Mouse (Mus musculus): Measurements from ENCODE around the gene Strap. TPM values are rescaled to one million over a fixed set of nuclear protein-coding genes. Genes with fewer than 3 reads are reported as not detected.
A peak's percentile ranks its signal among the peaks of the same experiment; 100 is the strongest.
"Not testable (repeated sequence)": the region's sequence is repeated elsewhere in the genome, so short reads cannot be mapped to it uniquely, and the experiment has no call there.

Gene Strap
- total and polyA plus RNA-seq, 2 experiments from 2014 or later, result 79.0 to 168 TPM

DNA sequence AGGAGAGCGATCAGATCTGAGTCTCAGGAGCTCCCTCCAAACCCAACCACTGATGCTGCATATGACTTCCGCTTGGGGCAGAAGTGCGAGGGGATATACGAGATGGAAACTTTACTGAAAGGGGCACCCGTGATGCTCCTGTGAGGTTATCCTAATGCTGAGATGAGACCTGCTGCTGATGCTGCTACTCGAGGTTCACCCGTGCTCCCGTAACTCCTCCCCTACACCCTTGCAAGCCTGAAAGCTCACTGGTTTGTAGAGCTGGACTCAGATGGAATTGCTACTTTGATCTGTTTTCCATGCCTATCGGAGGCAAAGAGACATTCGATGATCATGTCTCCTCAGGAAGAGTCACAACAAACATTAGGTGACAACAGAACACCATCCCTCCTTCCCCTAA, 28.7 kb upstream of the Strap start:
- ATAC-seq (no peak), DNase-seq (ENCODE audit: low spot score) (no peak)
- TF ChIP-seq CTCF (IDR thresholded peaks at IDR 0.05; ENCODE audit: low read depth), result no peak
- Histone ChIP-seq H3K36me3 (ENCODE audit: insufficient read depth, low read length) (no peaks in the 10 kb centered on the region), H3K4me2 (ENCODE audit: low read depth, low read length) (no peak overlapping the region), H3K4me3 (ENCODE audit: low read length) (no peak overlapping the region), H3K9me3 (ENCODE audit: low read length) (no peaks in the 10 kb centered on the region), H3K4me1 (ENCODE audit: insufficient read depth, low read length) (no peaks in the 10 kb centered on the region), H3K27me3 (ENCODE audit: insufficient read depth, low read length) (no peaks in the 10 kb centered on the region), H3K27ac (no peak overlapping the region), H3K9ac (replicated peaks; ENCODE audit: low read length) (no peak overlapping the region)
- WGBS, result 95% methylated on average over 10 of the region's 10 CpGs

DNA sequence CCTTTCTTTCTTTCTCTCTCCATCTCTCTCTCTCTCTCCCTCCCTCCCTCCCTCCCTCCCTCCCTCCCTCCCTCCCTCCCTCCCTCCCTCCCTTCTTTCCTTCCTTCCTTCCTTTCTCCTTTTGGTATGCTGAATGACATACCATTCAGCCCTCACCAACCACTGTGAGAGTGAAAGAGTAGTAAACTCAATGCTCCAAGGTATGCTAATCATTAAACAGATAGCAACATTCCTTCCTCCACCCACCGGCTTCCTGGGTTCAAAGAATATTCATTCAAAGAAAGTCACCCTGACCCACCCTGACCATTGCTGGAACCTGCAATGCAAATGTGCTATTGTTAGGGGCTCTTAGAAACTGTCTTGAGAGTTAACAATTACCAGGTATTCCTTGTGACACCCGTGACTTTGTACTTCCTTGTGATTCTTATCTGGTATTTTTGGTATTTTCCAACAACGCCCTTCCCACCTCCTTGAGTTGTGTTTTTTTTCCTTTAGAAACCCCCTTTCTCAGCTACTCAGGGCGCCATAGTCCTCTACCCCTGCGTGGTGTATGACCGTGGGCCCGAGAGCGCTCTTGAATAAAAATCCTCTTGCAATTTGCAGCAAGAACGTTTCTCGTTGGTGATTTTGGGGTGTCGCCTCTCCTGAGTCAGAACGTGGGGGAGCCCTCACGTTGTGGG, 26.0 kb upstream of the Strap start:
- not testable (repeated sequence) for H3K4me3 ChIP-seq (ENCODE audit: low read length); H3K27ac ChIP-seq
- WGBS, result 91% methylated on average over 13 of the region's 13 CpGs

DNA sequence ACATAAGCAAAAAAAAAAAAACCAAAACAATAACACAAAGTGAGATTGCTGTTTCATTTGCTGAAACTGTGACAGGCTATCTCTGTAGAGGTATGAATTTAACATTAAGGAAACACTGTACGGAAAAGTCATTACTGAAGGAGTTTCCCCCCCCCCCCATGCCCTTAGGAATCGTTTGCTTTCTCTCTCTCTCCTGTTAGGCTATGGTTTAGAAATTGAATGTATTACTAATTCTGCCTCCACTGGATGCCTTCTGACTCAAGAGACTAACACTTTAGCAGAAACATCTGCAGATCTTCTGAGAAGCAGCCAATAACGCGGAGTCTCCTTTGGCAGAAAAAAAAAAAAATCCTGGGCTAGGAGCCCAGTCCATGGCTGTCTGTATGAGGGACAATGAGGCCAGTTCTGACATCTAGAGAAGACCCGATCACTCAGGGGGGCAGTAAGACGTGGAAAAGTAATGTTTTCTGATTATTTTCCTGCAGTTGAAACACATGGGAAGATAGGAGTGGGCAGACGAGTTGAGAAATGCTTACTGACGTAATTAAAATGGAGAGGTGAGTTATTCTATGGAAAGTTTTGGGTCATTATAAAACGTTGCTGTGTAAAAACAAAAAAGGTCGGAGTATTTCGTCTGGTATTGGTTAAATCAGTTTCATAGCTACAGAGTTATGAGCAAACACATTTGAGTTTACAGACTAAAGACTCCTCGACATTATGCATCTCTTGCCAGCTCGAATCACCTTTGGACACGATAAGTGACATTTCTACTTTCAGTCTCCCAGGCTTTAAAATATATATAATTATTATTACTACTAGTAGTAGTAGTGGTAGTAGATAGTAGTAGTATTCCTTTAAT, 24.5 kb upstream of the Strap start:
- Histone ChIP-seq H3K4me3 (ENCODE audit: low read length) (no peak overlapping the region), H3K4me1 (ENCODE audit: insufficient read depth, low read length) (0 out of 2 replicates have a peak, but pooled peaks cover 5% of the 10 kb centered on the region), H3K9me3 (ENCODE audit: low read length) (no peaks in the 10 kb centered on the region), H3K9ac (replicated peaks; ENCODE audit: low read length) (no peak overlapping the region), H3K4me2 (ENCODE audit: low read depth, low read length) (no peak overlapping the region), H3K36me3 (ENCODE audit: insufficient read depth, low read length) (no peaks in the 10 kb centered on the region), H3K27me3 (ENCODE audit: insufficient read depth, low read length) (no peaks in the 10 kb centered on the region), H3K27ac (no peak overlapping the region)
- WGBS, result 64% methylated on average over 14 of the region's 14 CpGs
- no peak for TF ChIP-seq CTCF (IDR thresholded peaks at IDR 0.05; ENCODE audit: low read depth)
- DNase-seq (ENCODE audit: low spot score) (no peak), ATAC-seq (no peak)

More for the DNA sequence above, 26.0 kb upstream of the Strap start:
- ATAC-seq; H3K9ac ChIP-seq (replicated peaks; ENCODE audit: low read length); H3K27me3 ChIP-seq (ENCODE audit: insufficient read depth, low read length); H3K9me3 ChIP-seq (ENCODE audit: low read length); DNase-seq (ENCODE audit: low spot score); H3K4me1 ChIP-seq (ENCODE audit: insufficient read depth, low read length); H3K36me3 ChIP-seq (ENCODE audit: insufficient read depth, low read length); H3K4me2 ChIP-seq (ENCODE audit: low read depth, low read length): not testable (repeated sequence)

DNA sequence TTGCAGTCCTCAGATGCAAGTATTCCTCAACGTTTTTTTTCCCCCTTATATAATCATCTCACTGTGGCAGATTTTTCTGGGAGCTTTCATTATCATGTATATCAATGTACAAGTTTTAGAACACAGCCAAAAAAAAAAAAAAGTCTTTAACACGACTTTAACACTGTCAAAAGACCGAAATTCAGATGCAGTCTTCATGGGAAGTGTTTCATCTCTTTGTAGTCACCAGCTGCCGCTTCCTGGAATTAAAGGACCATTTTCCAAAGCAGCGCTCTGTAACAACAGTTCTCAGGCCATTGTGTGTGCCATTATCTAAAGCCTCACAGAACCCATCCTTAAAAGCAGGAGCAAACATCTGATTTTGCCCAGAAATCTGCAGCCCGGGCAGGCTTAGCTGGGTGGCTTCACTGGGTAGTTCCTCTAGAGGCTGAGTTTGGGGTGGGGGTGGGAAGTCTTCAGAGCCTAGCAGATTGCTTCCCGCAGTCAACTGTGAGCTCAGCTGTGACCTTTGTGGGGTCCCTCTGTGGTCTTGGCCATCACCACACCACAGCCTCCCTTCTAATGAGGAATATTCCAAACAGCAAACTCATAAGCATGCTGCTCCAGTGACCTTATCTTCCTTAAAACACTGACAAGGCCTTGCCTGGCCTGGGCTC, 22.1 kb upstream of the Strap start:
- TF ChIP-seq CTCF (IDR thresholded peaks at IDR 0.05; ENCODE audit: low read depth), result no peak
- ATAC-seq, result 0 out of 2 replicates have a peak, but pooled peaks have one; percentile 31
- 0 out of 2 replicates have a peak, but pooled peaks cover 5% of the 10 kb centered on the region for H3K4me1 ChIP-seq (ENCODE audit: insufficient read depth, low read length)
- no peak overlapping the region for H3K4me3 ChIP-seq (ENCODE audit: low read length)
- peak; percentile 33 for DNase-seq (ENCODE audit: low spot score)
- H3K27me3 ChIP-seq (ENCODE audit: insufficient read depth, low read length), result no peaks in the 10 kb centered on the region
- H3K4me2 ChIP-seq (ENCODE audit: low read depth, low read length), result no peak overlapping the region
- H3K36me3 ChIP-seq (ENCODE audit: insufficient read depth, low read length), result no peaks in the 10 kb centered on the region
- 32% methylated on average over 7 of the region's 7 CpGs for WGBS
- no peak overlapping the region for H3K9ac ChIP-seq (replicated peaks; ENCODE audit: low read length)
- peak overlapping the region; percentile 37; the same call in 1 of the 2 replicates for H3K27ac ChIP-seq
- H3K9me3 ChIP-seq (ENCODE audit: low read length), result no peaks in the 10 kb centered on the region

DNA sequence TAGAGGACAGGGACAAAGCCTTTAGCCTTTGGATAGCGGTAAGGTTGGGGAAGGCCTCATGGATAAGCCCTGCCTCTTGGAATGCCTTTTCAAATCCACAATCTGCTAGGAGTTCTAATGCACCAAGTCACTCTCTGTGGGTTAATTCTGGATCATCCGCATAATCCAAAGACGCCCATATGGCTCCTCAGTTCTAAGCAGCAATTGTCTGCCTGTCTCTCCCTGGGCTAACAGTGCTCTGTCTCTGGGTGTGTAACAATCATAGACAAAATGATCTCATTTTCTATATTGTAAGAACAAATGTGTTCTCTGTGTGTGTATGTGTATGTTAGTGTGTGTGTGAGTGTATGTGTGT, 21.6 kb upstream of the Strap start:
- H3K9me3 ChIP-seq (ENCODE audit: low read length), result no peaks in the 10 kb centered on the region
- H3K36me3 ChIP-seq (ENCODE audit: insufficient read depth, low read length), result no peaks in the 10 kb centered on the region
- H3K4me1 ChIP-seq (ENCODE audit: insufficient read depth, low read length), result 0 out of 2 replicates have a peak, but pooled peaks cover 5% of the 10 kb centered on the region
- H3K4me3 ChIP-seq (ENCODE audit: low read length), result no peak overlapping the region
- H3K9ac ChIP-seq (replicated peaks; ENCODE audit: low read length), result no peak overlapping the region
- no peaks in the 10 kb centered on the region for H3K27me3 ChIP-seq (ENCODE audit: insufficient read depth, low read length)
- H3K27ac ChIP-seq, result no peak overlapping the region
- no peak overlapping the region for H3K4me2 ChIP-seq (ENCODE audit: low read depth, low read length)
- ATAC-seq (0 out of 2 replicates have a peak, but pooled peaks have one; percentile 21), DNase-seq (ENCODE audit: low spot score) (no peak)
- 65% methylated on average over 3 of the region's 3 CpGs for WGBS
- TF ChIP-seq CTCF (IDR thresholded peaks at IDR 0.05; ENCODE audit: low read depth), result no peak

GRCm38 (mm10) chr6:137716802-137717201, 18.1 kb upstream of the Strap start:
- ATAC-seq (peak; percentile 32; the same call in 1 of the 2 replicates), DNase-seq (ENCODE audit: low spot score) (no peak)
- H3K4me3 ChIP-seq (ENCODE audit: low read length), result no peak overlapping the region
- 56% methylated on average over 5 of the region's 5 CpGs for WGBS
- no peaks in the 10 kb centered on the region for H3K27me3 ChIP-seq (ENCODE audit: insufficient read depth, low read length)
- H3K4me1 ChIP-seq (ENCODE audit: insufficient read depth, low read length), result 0 out of 2 replicates have a peak, but pooled peaks cover 5% of the 10 kb centered on the region
- no peaks in the 10 kb centered on the region for H3K36me3 ChIP-seq (ENCODE audit: insufficient read depth, low read length)
- TF ChIP-seq CTCF (IDR thresholded peaks at IDR 0.05; ENCODE audit: low read depth), result no peak
- H3K9ac ChIP-seq (replicated peaks; ENCODE audit: low read length), result no peak overlapping the region
- H3K4me2 ChIP-seq (ENCODE audit: low read depth, low read length), result no peak overlapping the region
- H3K27ac ChIP-seq, result no peak overlapping the region
- H3K9me3 ChIP-seq (ENCODE audit: low read length), result no peaks in the 10 kb centered on the region

Measured in hindbrain, postnatal 0 days (tissue).